Mouse (Mus musculus) midbrain, embryonic 13.5 days (tissue): Measurements from ENCODE around the gene Wwp2. TPM values are rescaled to one million over a fixed set of nuclear protein-coding genes. Genes with fewer than 3 reads are reported as not detected.

Experiments used
- ATAC-seq: fragments of 200-750 bp; cut with Nextera tagmentation; 2 replicates; pipeline ENCODE4 v1.8.0; 2017; ENCODE audit warnings: mild to moderate bottlenecking, moderate TSS enrichment, moderate library complexity
- H3K27ac ChIP-seq: fragments of 300-500 bp; sonication (generic); 2 replicates; pipeline ENCODE4 v1.5.1; 2015; ENCODE audit warnings: inconsistent platforms, mild to moderate bottlenecking, moderate library complexity
- H3K27me3 ChIP-seq: fragments of 300-500 bp; sonication (generic); 2 replicates; pipeline ENCODE4 v1.6.1; 2015; ENCODE audit warnings: mild to moderate bottlenecking, inconsistent platforms
- H3K36me3 ChIP-seq: fragments of 300-500 bp; sonication (generic); 2 replicates; pipeline ENCODE4 v1.6.1; 2015; ENCODE audit warnings: mild to moderate bottlenecking, inconsistent platforms
- H3K4me1 ChIP-seq: fragments of 300-500 bp; sonication (generic); replicated peaks from 2 replicates; pipeline ENCODE4 v1.6.1; 2015; ENCODE audit warnings: inconsistent platforms
- H3K4me2 ChIP-seq: fragments of 300-500 bp; sonication (generic); replicated peaks from 2 replicates; pipeline ENCODE4 v1.6.1; 2015; ENCODE audit warnings: moderate library complexity, mild to moderate bottlenecking, inconsistent platforms
- H3K4me3 ChIP-seq: fragments of 300-500 bp; sonication (generic); replicated peaks from 2 replicates; pipeline ENCODE4 v1.5.1; 2015; ENCODE audit warnings: mild to moderate bottlenecking, inconsistent platforms
- H3K9ac ChIP-seq: fragments of 300-500 bp; sonication (generic); replicated peaks from 2 replicates; pipeline ENCODE4 v1.6.1; 2015; ENCODE audit warnings: mild to moderate bottlenecking, inconsistent platforms
- H3K9me3 ChIP-seq: fragments of 300-500 bp; sonication (generic); 2 replicates; pipeline ENCODE4 v1.6.1; 2016; ENCODE audit warnings: mild to moderate bottlenecking, inconsistent platforms
- WGBS: fragments of 180-500 bp; shearing (Covaris S2); methylation state at CpG from one replicate; pipeline ENCODE4 v1.1.7; 2015; 5-methylcytosine and 5-hydroxymethylcytosine counted together
- polyA plus RNA-seq: library from polyadenylated mRNA; unstranded; fragments of >200 nt; fragmentation: Nextera tagmentation; extraction: Ambion mirVana; gene quantifications from 2 replicates; pipeline ENCODE4 v1.2.1, GENCODE M21; 2015

Gene Wwp2
- polyA plus RNA-seq, 1 experiment from 2014 or later: 48.9 TPM

DNA sequence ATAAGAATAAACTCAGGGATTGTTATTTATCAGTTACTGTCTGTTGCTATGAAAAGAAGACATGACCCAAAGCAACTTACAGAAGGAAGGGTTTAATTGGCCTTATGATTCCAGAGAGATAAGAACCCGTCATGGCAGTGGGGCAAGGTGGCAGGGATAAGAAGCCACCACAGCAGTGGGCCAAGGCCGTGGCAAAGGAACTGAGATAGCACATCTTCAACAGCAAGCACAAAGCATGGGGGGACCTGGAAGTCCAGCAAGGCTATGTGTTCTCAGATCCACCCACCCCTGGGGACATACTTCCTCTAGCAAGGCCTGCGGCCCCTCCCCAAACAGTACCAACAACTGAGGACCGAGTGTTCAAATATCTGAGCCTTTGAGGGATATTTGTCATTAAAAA is 141.5 kb downstream of the Wwp2 start:
- Histone ChIP-seq H3K4me1 (0 out of 2 replicates have a peak, but pooled peaks cover 4% of the 10 kb centered on the region), H3K36me3 (peaks cover 46% of the 10 kb centered on the region), H3K27ac (no peak overlapping the region), H3K9me3 (no peaks in the 10 kb centered on the region), H3K27me3 (no peaks in the 10 kb centered on the region), H3K9ac (no peak overlapping the region), H3K4me3 (no peak overlapping the region), H3K4me2 (no peak overlapping the region)
- WGBS: 92% methylated on average over 4 of the region's 4 CpGs
- ATAC-seq: no peak

DNA sequence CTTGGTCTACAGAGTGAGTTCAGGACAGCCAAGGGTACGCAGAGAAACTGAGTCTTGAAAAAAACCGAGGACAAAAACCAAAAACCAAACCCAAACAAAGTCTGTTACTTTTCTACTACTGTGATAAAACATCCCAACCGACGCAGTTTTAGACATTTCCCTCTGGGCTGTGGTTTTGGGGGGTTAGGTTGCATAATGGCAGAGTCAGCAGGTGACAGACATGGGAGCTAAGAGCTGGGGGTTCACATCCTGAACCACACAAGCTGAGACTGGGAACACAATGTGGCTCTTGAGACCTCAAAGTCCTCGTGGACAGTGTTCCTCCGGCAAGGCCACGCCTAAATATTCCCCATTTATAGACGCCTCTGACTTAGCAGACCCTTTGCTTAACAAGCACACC is 142.0 kb downstream of the Wwp2 start:
- 95% methylated on average over 8 of the region's 8 CpGs for WGBS
- no peak for ATAC-seq

GRCm38 (mm10) chr8:107578541-107578940 is 142.4 kb downstream of the Wwp2 start:
- Histone ChIP-seq H3K4me3 (no peak overlapping the region), H3K27me3 (no peaks in the 10 kb centered on the region), H3K36me3 (peaks cover 55% of the 10 kb centered on the region), H3K27ac (no peak overlapping the region), H3K4me2 (no peak overlapping the region), H3K9ac (no peak overlapping the region), H3K4me1 (0 out of 2 replicates have a peak, but pooled peaks cover 4% of the 10 kb centered on the region), H3K9me3 (no peaks in the 10 kb centered on the region)
- 87% methylated on average over 8 of the region's 8 CpGs for WGBS
- ATAC-seq: no peak

More for the DNA sequence above, 142.0 kb downstream of the Wwp2 start:
- Histone ChIP-seq H3K27ac (no peak overlapping the region), H3K4me2 (no peak overlapping the region), H3K9ac (no peak overlapping the region), H3K9me3 (no peaks in the 10 kb centered on the region), H3K27me3 (no peaks in the 10 kb centered on the region), H3K4me3 (no peak overlapping the region), H3K4me1 (0 out of 2 replicates have a peak, but pooled peaks cover 4% of the 10 kb centered on the region), H3K36me3 (peaks cover 51% of the 10 kb centered on the region)

- no peaks in the 10 kb centered on the region for H3K9me3 ChIP-seq
- ATAC-seq: no peak
- peaks cover 7% of the 10 kb centered on the region for H3K4me1 ChIP-seq
- peaks cover 79% of the 10 kb centered on the region for H3K36me3 ChIP-seq
- H3K4me2 ChIP-seq: no peak overlapping the region
- no peak overlapping the region for H3K4me3 ChIP-seq
- no peak overlapping the region for H3K27ac ChIP-seq
- no peak overlapping the region for H3K9ac ChIP-seq
- H3K27me3 ChIP-seq: no peaks in the 10 kb centered on the region
- WGBS: 96% methylated on average over 13 of the region's 13 CpGs
These were observed 144.7 kb downstream of the Wwp2 start for GRCm38 (mm10) chr8:107580879-107581278.

GRCm38 (mm10) chr8:107581536-107581935 is 145.4 kb downstream of the Wwp2 start:
- Histone ChIP-seq H3K4me3 (no peak overlapping the region), H3K27me3 (no peaks in the 10 kb centered on the region), H3K4me2 (no peak overlapping the region), H3K9me3 (no peaks in the 10 kb centered on the region), H3K27ac (no peak overlapping the region), H3K9ac (no peak overlapping the region), H3K36me3 (peaks cover 82% of the 10 kb centered on the region), H3K4me1 (peaks cover 10% of the 10 kb centered on the region)
- WGBS: 96% methylated on average over 4 of the region's 4 CpGs
- ATAC-seq: no peak

DNA sequence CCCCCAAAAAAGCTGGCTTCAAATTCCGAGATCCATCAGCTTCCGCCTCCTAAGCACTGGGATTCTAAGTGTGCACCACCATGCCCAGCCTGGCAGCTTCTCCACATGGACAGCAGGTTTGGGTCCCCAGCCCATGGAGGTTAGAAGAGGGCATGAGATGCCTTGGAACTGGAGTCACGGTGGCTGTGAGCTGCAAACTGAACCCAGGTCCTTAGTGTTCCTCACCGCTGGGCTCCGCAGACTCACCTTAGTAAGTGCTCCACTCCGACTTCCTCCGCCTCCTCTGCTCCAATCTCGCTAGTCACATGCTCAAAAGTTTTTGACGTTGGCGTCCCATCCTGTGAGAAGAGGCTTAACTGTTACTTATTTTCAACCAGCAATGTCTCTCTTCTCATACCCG is 146.0 kb downstream of the Wwp2 start:
- peaks cover 82% of the 10 kb centered on the region for H3K36me3 ChIP-seq
- no peaks in the 10 kb centered on the region for H3K9me3 ChIP-seq
- H3K9ac ChIP-seq: no peak overlapping the region
- H3K4me2 ChIP-seq: no peak overlapping the region
- no peak for ATAC-seq
- no peak overlapping the region for H3K4me3 ChIP-seq
- 97% methylated on average over 11 of the region's 11 CpGs for WGBS
- no peak overlapping the region for H3K27ac ChIP-seq
- H3K27me3 ChIP-seq: no peaks in the 10 kb centered on the region
- peaks cover 15% of the 10 kb centered on the region for H3K4me1 ChIP-seq

- peaks cover 20% of the 10 kb centered on the region for H3K4me1 ChIP-seq
- H3K27ac ChIP-seq: peak overlapping the region; percentile 81
- H3K27me3 ChIP-seq: no peaks in the 10 kb centered on the region
- H3K36me3 ChIP-seq: peaks cover 37% of the 10 kb centered on the region
- H3K4me3 ChIP-seq: peak overlapping the region; percentile 92
- no peaks in the 10 kb centered on the region for H3K9me3 ChIP-seq
- H3K9ac ChIP-seq: peak overlapping the region; percentile 93
- H3K4me2 ChIP-seq: peak overlapping the region; percentile 79
- under 1% methylated on average over 17 of the region's 17 CpGs for WGBS
- ATAC-seq: peak; percentile 18
These were observed 151.3 kb downstream of the Wwp2 start for GRCm38 (mm10) chr8:107587429-107587994.

DNA sequence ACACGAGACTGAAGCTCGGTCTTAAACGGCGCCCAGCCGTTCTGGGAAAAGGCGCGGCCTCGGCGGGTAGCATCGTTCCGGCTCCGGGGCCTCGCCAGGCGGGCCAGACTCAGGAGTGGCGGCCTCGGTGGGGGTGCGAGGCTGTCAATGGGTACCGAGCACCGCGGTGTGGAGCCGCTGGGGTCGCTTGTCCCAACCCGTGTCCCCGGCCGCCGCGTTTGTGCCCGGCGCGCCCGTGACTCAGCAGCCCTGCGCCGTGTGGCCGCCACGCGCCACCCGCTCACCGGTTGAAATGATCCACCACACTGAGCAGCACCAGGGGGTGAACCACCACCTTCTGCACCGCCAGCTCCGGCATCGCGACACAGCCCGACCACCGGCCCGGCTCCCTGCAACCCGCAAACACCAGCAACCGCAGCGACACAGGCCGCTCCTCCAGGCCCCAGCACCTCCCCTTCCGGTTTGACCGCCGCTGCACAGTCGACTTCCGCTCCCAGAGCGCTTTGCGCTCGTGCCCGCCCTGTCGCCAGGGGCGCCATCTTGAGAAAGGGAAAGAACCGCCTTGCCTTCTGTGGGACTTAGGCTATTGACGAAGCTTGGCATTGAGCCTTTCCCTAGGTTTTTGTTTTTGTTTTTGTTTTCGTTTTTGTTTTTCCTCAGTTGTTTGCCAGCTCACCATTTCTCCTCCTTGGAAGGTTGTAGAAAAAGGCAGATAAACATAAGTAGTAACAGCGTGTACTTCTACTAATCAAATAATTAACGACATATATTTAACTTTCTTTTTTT is 152.0 kb downstream of the Wwp2 start, which contains the start of gene Psmd7:
Gene Psmd7 (minus strand): TSS at position 470 of the 786 bp plus-strand sequence.
- Histone ChIP-seq H3K9me3 (no peaks in the 10 kb centered on the region), H3K27ac (peak within 1 kb of the TSS; percentile 81), H3K4me3 (peak within 1 kb of the TSS; percentile 92), H3K4me1 (peaks cover 20% of the 10 kb centered on the region), H3K4me2 (peak within 1 kb of the TSS; percentile 79), H3K36me3 (peaks cover 30% of the 10 kb centered on the region), H3K9ac (peak within 1 kb of the TSS; percentile 93), H3K27me3 (no peaks in the 10 kb centered on the region)
- peak; percentile 98 for ATAC-seq
- 2% methylated on average over 65 of the region's 65 CpGs for WGBS

GRCm38 (mm10) chr8:107593967-107594729 is 158.0 kb downstream of the Wwp2 start:
- Histone ChIP-seq H3K27me3 (no peaks in the 10 kb centered on the region), H3K4me1 (no peaks in the 10 kb centered on the region), H3K9ac (no peak overlapping the region), H3K9me3 (no peaks in the 10 kb centered on the region), H3K4me3 (no peak overlapping the region), H3K27ac (no peak overlapping the region), H3K36me3 (no peaks in the 10 kb centered on the region), H3K4me2 (no peak overlapping the region)
- WGBS: 84% methylated on average over 6 of the region's 6 CpGs
- no peak for ATAC-seq

DNA sequence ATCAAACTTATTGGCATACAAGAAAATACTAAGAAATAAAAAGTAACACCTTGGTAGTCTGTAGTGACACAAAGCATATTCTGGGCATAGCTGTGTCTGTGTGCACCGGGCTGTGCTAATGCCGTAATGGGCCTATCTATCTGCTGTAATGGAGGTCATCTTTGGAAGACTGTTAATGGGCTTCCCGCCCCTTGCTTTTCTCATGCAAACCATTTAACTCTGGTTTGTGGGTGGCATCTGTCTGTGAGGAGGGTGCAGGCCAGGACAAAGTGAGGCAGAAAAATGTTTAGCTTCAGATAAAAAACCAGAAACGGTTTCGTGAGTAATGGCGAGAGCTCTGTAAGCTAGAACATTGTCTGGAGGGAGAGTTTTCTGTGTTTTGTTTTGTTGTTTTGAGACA is 158.7 kb downstream of the Wwp2 start:
- no peaks in the 10 kb centered on the region for H3K9me3 ChIP-seq
- no peak overlapping the region for H3K27ac ChIP-seq
- no peaks in the 10 kb centered on the region for H3K27me3 ChIP-seq
- H3K4me2 ChIP-seq: no peak overlapping the region
- no peaks in the 10 kb centered on the region for H3K36me3 ChIP-seq
- no peak overlapping the region for H3K9ac ChIP-seq
- H3K4me3 ChIP-seq: no peak overlapping the region
- 73% methylated on average over 6 of the region's 6 CpGs for WGBS
- ATAC-seq: no peak
- H3K4me1 ChIP-seq: no peaks in the 10 kb centered on the region

GRCm38 (mm10) chr8:107597731-107598130 is 161.6 kb downstream of the Wwp2 start:
- Histone ChIP-seq H3K4me1 (no peaks in the 10 kb centered on the region), H3K36me3 (no peaks in the 10 kb centered on the region), H3K27ac (no peak overlapping the region), H3K4me2 (no peak overlapping the region), H3K4me3 (no peak overlapping the region), H3K9me3 (no peaks in the 10 kb centered on the region), H3K27me3 (no peaks in the 10 kb centered on the region), H3K9ac (no peak overlapping the region)
- no peak for ATAC-seq
- WGBS: 86% methylated on average over 1 of the region's 1 CpGs

DNA sequence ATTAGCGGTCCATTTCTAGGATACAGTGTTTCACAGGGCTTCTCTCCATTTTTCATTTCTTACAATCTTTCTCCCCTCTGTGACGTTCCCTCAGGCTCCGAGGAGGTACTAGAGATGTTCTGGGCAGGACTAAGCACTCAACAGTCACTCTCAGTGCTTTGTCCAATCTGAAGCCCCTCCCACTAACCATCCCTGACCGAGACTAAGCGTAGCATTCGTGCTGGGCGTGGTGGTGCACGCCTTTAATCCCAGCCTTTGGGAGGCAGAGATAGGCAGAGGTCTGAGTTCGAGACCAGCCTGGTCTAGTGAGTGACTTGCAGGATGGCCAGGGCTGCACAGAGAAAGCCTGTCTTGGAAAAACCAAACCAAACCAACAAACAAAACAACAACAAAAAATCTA is 163.5 kb downstream of the Wwp2 start:
- no peak overlapping the region for H3K4me3 ChIP-seq
- H3K36me3 ChIP-seq: no peaks in the 10 kb centered on the region
- no peaks in the 10 kb centered on the region for H3K9me3 ChIP-seq
- ATAC-seq: no peak
- H3K27ac ChIP-seq: no peak overlapping the region
- no peak overlapping the region for H3K9ac ChIP-seq
- WGBS: 87% methylated on average over 9 of the region's 9 CpGs
- H3K27me3 ChIP-seq: no peaks in the 10 kb centered on the region
- no peak overlapping the region for H3K4me2 ChIP-seq
- peaks cover 3% of the 10 kb centered on the region; the same call in 1 of the 2 replicates for H3K4me1 ChIP-seq
